Mouse (Mus musculus): Measurements from ENCODE around the gene Pinlyp.

DNA sequence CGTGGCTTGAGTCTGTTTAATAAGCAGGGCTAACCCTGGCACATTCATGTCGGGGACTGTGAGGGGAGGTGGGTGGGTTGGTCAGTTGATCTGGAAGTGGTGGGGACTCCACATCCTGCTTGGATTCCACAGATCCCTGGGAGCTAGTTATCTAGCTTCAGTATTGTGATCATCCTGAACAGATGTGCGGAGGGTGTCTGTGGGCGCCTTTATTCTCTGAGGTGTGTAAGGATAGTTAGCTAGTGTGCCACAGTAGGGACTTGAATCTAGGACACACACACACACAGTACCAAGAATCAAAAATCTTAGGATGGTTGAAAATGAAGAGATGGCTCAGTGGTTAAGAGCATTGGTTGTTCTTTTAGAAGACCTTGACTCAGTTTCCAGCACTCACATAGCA lies 22.6 kb upstream of the Pinlyp start:
- no peak for TF ChIP-seq GATA1 (IDR thresholded peaks at IDR 0.05; ENCODE audit: low read length)
- no peak for TF ChIP-seq TAL1 (IDR thresholded peaks at IDR 0.05; ENCODE audit: low read length)
